ENCODE assay signal across 25 mouse cellular contexts in the genomic region with DNA sequence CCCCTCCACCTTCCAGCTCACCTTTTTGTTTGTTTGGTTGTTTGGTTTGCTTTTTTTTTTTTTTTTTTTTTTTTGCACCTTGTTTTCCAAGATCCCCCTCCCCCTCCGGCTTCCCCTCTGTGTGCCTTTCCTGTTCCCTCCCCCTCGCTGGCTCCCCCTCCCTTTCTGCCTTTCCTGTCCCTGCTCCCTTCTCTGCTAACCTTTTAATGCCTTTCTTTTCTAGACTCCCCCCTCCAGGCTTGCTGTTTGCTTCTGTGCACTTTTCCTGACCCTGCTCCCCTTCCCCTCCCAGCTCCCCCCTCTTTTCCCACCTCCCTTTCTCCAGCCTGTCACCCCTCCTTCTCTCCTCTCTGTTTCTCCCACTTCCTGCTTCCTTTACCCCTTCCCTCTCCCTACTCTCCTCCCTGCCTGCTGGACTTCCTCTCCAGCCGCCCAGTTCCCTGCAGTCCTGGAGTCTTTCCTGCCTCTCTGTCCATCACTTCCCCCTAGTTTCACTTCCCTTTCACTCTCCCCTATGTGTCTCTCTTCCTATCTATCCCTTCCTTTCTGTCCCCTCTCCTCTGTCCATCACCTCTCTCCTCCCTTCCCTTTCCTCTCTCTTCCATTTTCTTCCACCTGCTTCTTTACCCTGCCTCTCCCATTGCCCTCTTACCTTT. TPM values are rescaled to one million over a fixed set of nuclear protein-coding genes. Genes with fewer than 3 reads are reported as not detected.
A peak's percentile ranks its signal among the peaks of the same experiment; 100 is the strongest.
DNase-seq lines count a peak whose midpoint lies in the region; ATAC-seq lines count a peak whose summit lies in the region.
"Had no signal": no experiment of that assay in that cellular context is flagged by ENCODE, and none has a peak within 500 bp of the region (broad histone marks: within the 10 kb centered on the region; RNA-seq: fewer than 3 reads in every experiment).

No protein-coding gene starts in this region.

- intact Hi-C loops in gastrocnemius, postnatal 14 days (cut with DNase I; ENCODE audit: low total_unique reads): no loop called here

- 41% methylated on average over 3 of the region's 3 CpGs for WGBS in lung, embryonic 15.5 days

- H3K9ac ChIP-seq in lung, embryonic 15.5 days: no peak overlapping the region
- H3K9ac ChIP-seq: embryonic facial prominence, embryonic 15.5 days; heart, embryonic 13.5 days; hindbrain, embryonic 15.5 days had no signal

- no peaks in the 10 kb centered on the region for H3K9me3 ChIP-seq in lung, embryonic 15.5 days
- H3K9me3 ChIP-seq: embryonic facial prominence, embryonic 15.5 days; forebrain, embryonic 10.5 days; G1E; heart, embryonic 13.5 days; hindbrain, embryonic 15.5 days had no signal

- no peaks in the 10 kb centered on the region for H3K27me3 ChIP-seq in lung, embryonic 15.5 days
- H3K27me3 ChIP-seq: embryonic facial prominence, embryonic 15.5 days; heart, embryonic 13.5 days; hindbrain, embryonic 15.5 days had no signal

- H3K4me1 ChIP-seq in lung, embryonic 15.5 days: no peaks in the 10 kb centered on the region
- H3K4me1 ChIP-seq: embryonic facial prominence, embryonic 15.5 days; forebrain, embryonic 10.5 days; heart, embryonic 13.5 days; hindbrain, embryonic 15.5 days had no signal

- H3K36me3 ChIP-seq in lung, embryonic 15.5 days: no peaks in the 10 kb centered on the region
- H3K36me3 ChIP-seq: embryonic facial prominence, embryonic 15.5 days; forebrain, embryonic 10.5 days; G1E; heart, embryonic 13.5 days; hindbrain, embryonic 15.5 days had no signal

- H3K4me2 ChIP-seq in lung, embryonic 15.5 days: no peak overlapping the region
- H3K4me2 ChIP-seq: embryonic facial prominence, embryonic 15.5 days; heart, embryonic 13.5 days; hindbrain, embryonic 15.5 days had no signal

- H3K4me3 ChIP-seq in lung, embryonic 15.5 days: no peak overlapping the region
- H3K4me3 ChIP-seq: embryonic facial prominence, embryonic 15.5 days; erythroblast, embryonic 14.5 days; forebrain, embryonic 10.5 days; heart, embryonic 13.5 days; hindbrain, embryonic 15.5 days had no signal

- ATAC-seq in lung, embryonic 15.5 days (ENCODE audit: borderline replicate concordance, extremely low read depth, low FRiP score, low TSS enrichment): peak; percentile 35; the same call in 1 of the 2 replicates
- peak; percentile 45; the same call in 1 of the 2 replicates for ATAC-seq in megakaryocyte, adult 5-6 weeks (ENCODE audit: poor library complexity, severe bottlenecking)
- ATAC-seq: CD4-positive, CD25-positive, alpha-beta regulatory T cell, adult 4 months; forebrain, embryonic 14.5 days had no signal

- no peak overlapping the region for H3K27ac ChIP-seq in lung, embryonic 15.5 days
- H3K27ac ChIP-seq: embryonic facial prominence, embryonic 15.5 days; forebrain, embryonic 10.5 days; heart, embryonic 13.5 days; hindbrain, embryonic 15.5 days had no signal

- DNase-seq in lung, postnatal 36 days: no peak
- DNase-seq in ES-CJ7 (ENCODE audit: low read depth, low spot score) (peak; percentile 53), ZHBTc4 (ENCODE audit: low read depth, low spot score) (peak; percentile 59)
- no peak for DNase-seq in gastrocnemius, postnatal 14 days
- DNase-seq in gastrocnemius, adult 18-20 months (ENCODE audit: low spot score): no peak
- no peak for DNase-seq in natural killer cell, adult 2 months (ENCODE audit: low spot score in 2 of 2)
- DNase-seq: adrenal gland, adult 2 months; adrenal gland, postnatal 25 days; B cell, adult 2 months; cerebellum, adult 2 months; embryo, embryonic 11 days; gastrocnemius, postnatal 10 days; heart, postnatal 36 days had no signal

RNA-seq across cellular contexts. Expression of a gene that starts 2.1 kb away (rescaled TPM):
- not detected in 2 replicates for polyA plus RNA-seq in lung, embryonic 15.5 days (2015; fragmentation: Nextera tagmentation; extraction: Ambion mirVana)
- total RNA-seq in megakaryocyte, adult 5-6 weeks (2015): not detected in 2 replicates
- not detected in 2 replicates for total RNA-seq in megakaryocyte, adult 5-6 weeks (2017)
- total RNA-seq in gastrocnemius, postnatal 14 days (2021): not detected
- not detected for total RNA-seq in gastrocnemius, adult 18-20 months (2021)
- total RNA-seq: adrenal gland, adult 2 months; adrenal gland, postnatal 25 days; G1E; gastrocnemius, postnatal 10 days; heart, postnatal 36 days had no signal
- polyA plus RNA-seq: adrenal gland, adult 2 months; CD4-positive, CD25-positive, alpha-beta regulatory T cell, adult 4 months; embryonic facial prominence, embryonic 11.5 days; embryonic facial prominence, embryonic 15.5 days; erythroblast, embryonic 14.5 days; forebrain, embryonic 10.5 days; forebrain, embryonic 14.5 days; G1E; heart, postnatal 0 days; hindbrain, embryonic 15.5 days had no signal

Comparison
In these comparisons a context has a peak if more than half of its experiments do, and no peak if none do; other contexts are left out.
1. DNase-seq: peak in ES-CJ7 (single experiment) and ZHBTc4 (single experiment); none in lung, postnatal 36 days (single experiment), gastrocnemius, postnatal 14 days (single experiment), gastrocnemius, adult 18-20 months (single experiment) and natural killer cell, adult 2 months (0 of 2).